Mouse (Mus musculus) embryonic facial prominence, embryonic 15.5 days (tissue): ENCODE results near the gene Gata2. TPM values are rescaled to one million over a fixed set of nuclear protein-coding genes. Genes with fewer than 3 reads are reported as not detected.

Experiments
- ATAC-seq: fragments of 200-750 bp; cut with Nextera tagmentation; 2 replicates; pipeline ENCODE4 v1.8.0; 2017; ENCODE audit warnings: low read depth, moderate TSS enrichment; ENCODE audit not compliant: insufficient number of reproducible peaks, low FRiP score, low TSS enrichment
- H3K27ac ChIP-seq: fragments of 300-500 bp; sonication (generic); replicated peaks from 2 replicates; pipeline ENCODE4 v1.5.1; 2015; ENCODE audit warnings: mild to moderate bottlenecking, inconsistent platforms
- H3K27me3 ChIP-seq: fragments of 300-500 bp; sonication (generic); 2 replicates; pipeline ENCODE4 v1.6.1; 2015; ENCODE audit warnings: inconsistent platforms
- H3K36me3 ChIP-seq: fragments of 300-500 bp; sonication (generic); 2 replicates; pipeline ENCODE4 v1.6.1; 2015; ENCODE audit warnings: mild to moderate bottlenecking, inconsistent platforms
- H3K4me1 ChIP-seq: fragments of 300-500 bp; sonication (generic); 2 replicates; pipeline ENCODE4 v1.6.1; 2015; ENCODE audit warnings: inconsistent platforms
- H3K4me2 ChIP-seq: fragments of 300-500 bp; sonication (generic); replicated peaks from 2 replicates; pipeline ENCODE4 v1.6.1; 2015; ENCODE audit warnings: mild to moderate bottlenecking, inconsistent platforms
- H3K4me3 ChIP-seq: fragments of 300-500 bp; sonication (generic); replicated peaks from 2 replicates; pipeline ENCODE4 v1.5.1; 2015; ENCODE audit warnings: mild to moderate bottlenecking, inconsistent platforms
- H3K9ac ChIP-seq: fragments of 300-500 bp; sonication (generic); 2 replicates; pipeline ENCODE4 v1.6.1; 2015; ENCODE audit warnings: inconsistent platforms
- H3K9me3 ChIP-seq: fragments of 300-500 bp; sonication (generic); replicated peaks from 2 replicates; pipeline ENCODE4 v1.6.1; 2016; ENCODE audit warnings: inconsistent platforms
- WGBS: fragments of 180-500 bp; shearing (Covaris S2); methylation state at CpG from one replicate; pipeline ENCODE4 v1.1.7; 2015; 5-methylcytosine and 5-hydroxymethylcytosine counted together
- polyA plus RNA-seq: library from polyadenylated mRNA; unstranded; fragments of >200 nt; fragmentation: Nextera tagmentation; extraction: Ambion mirVana; gene quantifications from 2 replicates; pipeline ENCODE4 v1.2.1, GENCODE M21; 2015

Gata2 gene
- polyA plus RNA-seq, 1 experiment from 2014 or later, result 56.3 TPM

GRCm38 (mm10) chr6:88174676-88175075 is 19.0 kb upstream of the Gata2 start:
- 93% methylated on average over 2 of the region's 2 CpGs for WGBS
- H3K4me3 ChIP-seq, result no peak overlapping the region
- ATAC-seq, result no peak
- H3K9me3 ChIP-seq, result 0 out of 2 replicates have a peak, but pooled peaks cover 11% of the 10 kb centered on the region
- H3K27me3 ChIP-seq, result no peaks in the 10 kb centered on the region
- no peak overlapping the region for H3K27ac ChIP-seq
- H3K4me1 ChIP-seq, result no peaks in the 10 kb centered on the region
- H3K4me2 ChIP-seq, result no peak overlapping the region
- H3K9ac ChIP-seq, result no peak overlapping the region
- no peaks in the 10 kb centered on the region for H3K36me3 ChIP-seq

- Histone ChIP-seq H3K27me3 (peaks cover 33% of the 10 kb centered on the region), H3K4me3 (no peak overlapping the region), H3K36me3 (no peaks in the 10 kb centered on the region), H3K9me3 (no peaks in the 10 kb centered on the region), H3K4me2 (no peak overlapping the region), H3K27ac (no peak overlapping the region), H3K9ac (no peak overlapping the region), H3K4me1 (peaks cover 6% of the 10 kb centered on the region)
- no peak for ATAC-seq
- 70% methylated on average over 4 of the region's 4 CpGs for WGBS
Observed at GRCm38 (mm10) chr6:88184671-88185070, 9.0 kb upstream of the Gata2 start.

GRCm38 (mm10) chr6:88188148-88188547 is 5.5 kb upstream of the Gata2 start:
- H3K27me3 ChIP-seq, result peaks cover 67% of the 10 kb centered on the region
- no peaks in the 10 kb centered on the region for H3K36me3 ChIP-seq
- no peak for ATAC-seq
- no peak overlapping the region for H3K9ac ChIP-seq
- no peaks in the 10 kb centered on the region for H3K9me3 ChIP-seq
- H3K27ac ChIP-seq, result no peak overlapping the region
- H3K4me3 ChIP-seq, result no peak overlapping the region
- H3K4me2 ChIP-seq, result no peak overlapping the region
- 67% methylated on average over 6 of the region's 6 CpGs for WGBS
- H3K4me1 ChIP-seq, result peaks cover 17% of the 10 kb centered on the region

- peaks cover 29% of the 10 kb centered on the region for H3K4me1 ChIP-seq
- under 1% methylated on average over 56 of the region's 56 CpGs for WGBS
- peak overlapping the region; percentile 23; the same call in 1 of the 2 replicates for H3K9ac ChIP-seq
- ATAC-seq, result peak; percentile 66
- peak overlapping the region; percentile 50 for H3K4me3 ChIP-seq
- H3K9me3 ChIP-seq, result no peaks in the 10 kb centered on the region
- H3K27me3 ChIP-seq, result peaks cover 81% of the 10 kb centered on the region
- H3K4me2 ChIP-seq, result peak overlapping the region; percentile 93
- H3K27ac ChIP-seq, result no peak overlapping the region
- no peaks in the 10 kb centered on the region for H3K36me3 ChIP-seq
Observed at GRCm38 (mm10) chr6:88189312-88190042, 4.2 kb upstream of the Gata2 start.

GRCm38 (mm10) chr6:88190043-88190309 is 3.7 kb upstream of the Gata2 start:
- Histone ChIP-seq H3K36me3 (no peaks in the 10 kb centered on the region), H3K4me1 (peaks cover 30% of the 10 kb centered on the region), H3K9ac (no peak overlapping the region), H3K4me3 (peak overlapping the region; percentile 50), H3K9me3 (no peaks in the 10 kb centered on the region), H3K27ac (no peak overlapping the region), H3K27me3 (peaks cover 86% of the 10 kb centered on the region), H3K4me2 (peak overlapping the region; percentile 93)
- ATAC-seq, result no peak
- WGBS, result 3% methylated on average over 13 of the region's 13 CpGs

- WGBS, result 6% methylated on average over 49 of the region's 49 CpGs
- no peaks in the 10 kb centered on the region for H3K9me3 ChIP-seq
- no peak overlapping the region for H3K27ac ChIP-seq
- no peak for ATAC-seq
- H3K4me2 ChIP-seq, result peak overlapping the region; percentile 93
- peaks cover 90% of the 10 kb centered on the region for H3K27me3 ChIP-seq
- H3K4me1 ChIP-seq, result peaks cover 30% of the 10 kb centered on the region
- peak overlapping the region; percentile 50 for H3K4me3 ChIP-seq
- no peaks in the 10 kb centered on the region for H3K36me3 ChIP-seq
- H3K9ac ChIP-seq, result no peak overlapping the region
Observed at GRCm38 (mm10) chr6:88190310-88191023, 3.2 kb upstream of the Gata2 start.

GRCm38 (mm10) chr6:88191024-88191365 is 2.7 kb upstream of the Gata2 start:
- Histone ChIP-seq H3K27ac (no peak overlapping the region), H3K9ac (no peak overlapping the region)
- 30% methylated on average over 6 of the region's 6 CpGs for whole genome bisulfite sequencing

GRCm38 (mm10) chr6:88191411-88192070 is 2.1 kb upstream of the Gata2 start:
- H3K9ac ChIP-seq, result no peak overlapping the region

More at GRCm38 (mm10) chr6:88191024-88191365, 2.7 kb upstream of the Gata2 start:
- H3K9me3 ChIP-seq, result no peaks in the 10 kb centered on the region
- H3K4me3 ChIP-seq, result no peak overlapping the region
- no peaks in the 10 kb centered on the region for H3K36me3 ChIP-seq
- H3K4me1 ChIP-seq, result peaks cover 30% of the 10 kb centered on the region
- H3K4me2 ChIP-seq, result 0 out of 2 replicates have a peak overlapping the region, but pooled peaks have one; percentile 93
- peaks cover 96% of the 10 kb centered on the region for H3K27me3 ChIP-seq
- no peak for ATAC-seq

GRCm38 (mm10) chr6:88192756-88193155 is 935 bp upstream of the Gata2 start:
- 15% methylated on average over 8 of the region's 8 CpGs for WGBS
- Histone ChIP-seq H3K4me2 (no peak overlapping the region), H3K4me3 (no peak overlapping the region), H3K4me1 (peaks cover 44% of the 10 kb centered on the region), H3K9me3 (no peaks in the 10 kb centered on the region), H3K27me3 (peaks cover 100% of the 10 kb centered on the region), H3K36me3 (no peaks in the 10 kb centered on the region), H3K9ac (no peak overlapping the region), H3K27ac (no peak overlapping the region)
- ATAC-seq, result no peak

More at GRCm38 (mm10) chr6:88191411-88192070, 2.1 kb upstream of the Gata2 start:
- no peak for ATAC-seq
- Histone ChIP-seq H3K27ac (no peak overlapping the region), H3K4me1 (peaks cover 32% of the 10 kb centered on the region), H3K27me3 (peaks cover 99% of the 10 kb centered on the region), H3K36me3 (no peaks in the 10 kb centered on the region), H3K4me2 (no peak overlapping the region), H3K9me3 (no peaks in the 10 kb centered on the region), H3K4me3 (no peak overlapping the region)
- WGBS, result 19% methylated on average over 4 of the region's 4 CpGs

- Histone ChIP-seq H3K9me3 (no peaks in the 10 kb centered on the region), H3K27ac (no peak overlapping the region), H3K27me3 (peaks cover 100% of the 10 kb centered on the region), H3K4me3 (peak overlapping the region; percentile 43), H3K36me3 (no peaks in the 10 kb centered on the region), H3K4me2 (peak overlapping the region; percentile 68), H3K4me1 (peaks cover 57% of the 10 kb centered on the region), H3K9ac (peak overlapping the region; percentile 34)
- no peak for ATAC-seq
- WGBS, result 2% methylated on average over 58 of the region's 58 CpGs
Observed at GRCm38 (mm10) chr6:88194053-88194977, 624 bp downstream of the Gata2 start.

- H3K27ac ChIP-seq, result no peak overlapping the region
- H3K9ac ChIP-seq, result no peak overlapping the region
- peaks cover 100% of the 10 kb centered on the region for H3K27me3 ChIP-seq
- H3K4me3 ChIP-seq, result peak overlapping the region; percentile 43
- H3K4me1 ChIP-seq, result peaks cover 57% of the 10 kb centered on the region
- ATAC-seq, result no peak
- no peaks in the 10 kb centered on the region for H3K9me3 ChIP-seq
- no peaks in the 10 kb centered on the region for H3K36me3 ChIP-seq
- H3K4me2 ChIP-seq, result no peak overlapping the region; the same call in 1 of the 2 replicates
- 15% methylated on average over 7 of the region's 7 CpGs for WGBS
Observed at GRCm38 (mm10) chr6:88194978-88195325, 1.3 kb downstream of the Gata2 start.
